Mouse (Mus musculus): ENCODE measurements at regions not wholly inside any gene's neighbourhood (a gene's known extent, or its start where the extent isn't known, plus 50 kb on each side); places are given as distances from the start of the nearest gene placed in this dataset.

GRCm38 (mm10) chr7:51221806-51222205 is 289.0 kb upstream of the Ano5 start:
- CTCF ChIA-PET: no interaction called here
- in situ Hi-C loops (cut with MboI; ENCODE audit: low pct_unique_long_range_greater_than_20kb): no loop called here
- no peaks in the 10 kb centered on the region for H3K27me3 ChIP-seq
- POLR2A ChIA-PET: no interaction called here
- DNase-seq (ENCODE audit: low read depth, low spot score): no peak
- ATAC-seq: no peak
- no peak for TF ChIP-seq CTCF (IDR thresholded peaks at IDR 0.05)

GRCm38 (mm10) chr7:51227136-51227535 is 283.7 kb upstream of the Ano5 start:
- no peak for TF ChIP-seq CTCF (IDR thresholded peaks at IDR 0.05)
- DNase-seq (ENCODE audit: low read depth, low spot score) (no peak), ATAC-seq (no peak)
- ChIA-PET POLR2A (interaction anchor here (0.7 kb wide), 1 partner anchor 661 kb away, joined by 3 read pairs; no protein-coding TSS in a partner anchor), CTCF (no interaction called here)
- in situ Hi-C loops (cut with MboI; ENCODE audit: low pct_unique_long_range_greater_than_20kb): no loop called here
- no peaks in the 10 kb centered on the region for H3K27me3 ChIP-seq

- no peak for TF ChIP-seq CTCF (IDR thresholded peaks at IDR 0.05)
- H3K27me3 ChIP-seq: no peaks in the 10 kb centered on the region
- in situ Hi-C loops (cut with MboI; ENCODE audit: low pct_unique_long_range_greater_than_20kb): no loop called here
- ChIA-PET CTCF (no interaction called here), POLR2A (no interaction called here)
- ATAC-seq: no peak
- no peak for DNase-seq (ENCODE audit: low read depth, low spot score)
Measured at GRCm38 (mm10) chr7:51234616-51235015, 276.2 kb upstream of the Ano5 start.

GRCm38 (mm10) chr7:51247695-51248094 is 263.1 kb upstream of the Ano5 start:
- POLR2A ChIA-PET: no interaction called here
- CTCF ChIA-PET: no interaction called here
- TF ChIP-seq CTCF (IDR thresholded peaks at IDR 0.05): no peak
- in situ Hi-C loops (cut with MboI; ENCODE audit: low pct_unique_long_range_greater_than_20kb): no loop called here
- no peaks in the 10 kb centered on the region for H3K27me3 ChIP-seq
- ATAC-seq (no peak), DNase-seq (ENCODE audit: low read depth, low spot score) (no peak)

GRCm38 (mm10) chr7:51254461-51254860 is 256.4 kb upstream of the Ano5 start:
- ChIA-PET POLR2A (no interaction called here), CTCF (no interaction called here)
- ATAC-seq (no peak), DNase-seq (ENCODE audit: low read depth, low spot score) (no peak)
- TF ChIP-seq CTCF (IDR thresholded peaks at IDR 0.05): no peak
- H3K27me3 ChIP-seq: no peaks in the 10 kb centered on the region
- in situ Hi-C loops (cut with MboI; ENCODE audit: low pct_unique_long_range_greater_than_20kb): no loop called here

- no peak for ATAC-seq
Measured at GRCm38 (mm10) chr7:51259160-51259831, 251.5 kb upstream of the Ano5 start.

GRCm38 (mm10) chr7:51264166-51264565 is 246.7 kb upstream of the Ano5 start:
- no peaks in the 10 kb centered on the region for H3K27me3 ChIP-seq
- ChIA-PET POLR2A (no interaction called here), CTCF (no interaction called here)
- TF ChIP-seq CTCF (IDR thresholded peaks at IDR 0.05): no peak
- in situ Hi-C loops (cut with MboI; ENCODE audit: low pct_unique_long_range_greater_than_20kb): no loop called here
- ATAC-seq (no peak), DNase-seq (ENCODE audit: low read depth, low spot score) (no peak)

More at GRCm38 (mm10) chr7:51259160-51259831, 251.5 kb upstream of the Ano5 start:
- POLR2A ChIA-PET: no interaction called here
- H3K27me3 ChIP-seq: no peaks in the 10 kb centered on the region
- in situ Hi-C loops (cut with MboI; ENCODE audit: low pct_unique_long_range_greater_than_20kb): no loop called here
- CTCF ChIA-PET: interaction anchor here (2.1 kb wide), 1 partner anchor 10 kb away, joined by 11 read pairs; no protein-coding TSS in a partner anchor
- no peak for TF ChIP-seq CTCF (IDR thresholded peaks at IDR 0.05)
- DNase-seq (ENCODE audit: low read depth, low spot score): no peak

- DNase-seq (ENCODE audit: low read depth, low spot score) (no peak), ATAC-seq (no peak)
- in situ Hi-C loops (cut with MboI; ENCODE audit: low pct_unique_long_range_greater_than_20kb): no loop called here
- no peak for TF ChIP-seq CTCF (IDR thresholded peaks at IDR 0.05)
- ChIA-PET CTCF (no interaction called here), POLR2A (no interaction called here)
- H3K27me3 ChIP-seq: no peaks in the 10 kb centered on the region
Measured at GRCm38 (mm10) chr7:51265896-51266295, 244.9 kb upstream of the Ano5 start.

- H3K27me3 ChIP-seq: no peaks in the 10 kb centered on the region
- ChIA-PET POLR2A (interaction anchor here (0.7 kb wide), 1 partner anchor 194 kb away, joined by 3 read pairs; no protein-coding TSS in a partner anchor), CTCF (no interaction called here)
- ATAC-seq (no peak), DNase-seq (ENCODE audit: low read depth, low spot score) (no peak)
- peak; percentile 56 for TF ChIP-seq CTCF (IDR thresholded peaks at IDR 0.05)
- in situ Hi-C loops (cut with MboI; ENCODE audit: low pct_unique_long_range_greater_than_20kb): no loop called here
Measured at GRCm38 (mm10) chr7:51266879-51267278, 243.9 kb upstream of the Ano5 start.

GRCm38 (mm10) chr7:51268743-51269142 is 242.1 kb upstream of the Ano5 start:
- TF ChIP-seq CTCF (IDR thresholded peaks at IDR 0.05): no peak
- in situ Hi-C loops (cut with MboI; ENCODE audit: low pct_unique_long_range_greater_than_20kb): no loop called here
- POLR2A ChIA-PET: no interaction called here

GRCm38 (mm10) chr7:51270531-51271090 is 240.2 kb upstream of the Ano5 start:
- ChIA-PET CTCF (interaction anchor here (0.6 to 3.0 kb wide), 17 partner anchors 12 to 726 kb away, joined by 3 to 48 read pairs (median 4); no protein-coding TSS in a partner anchor), POLR2A (interaction anchor here (0.5 to 0.6 kb wide), 2 partner anchors 9 to 1582 kb away, joined by 3 to 4 read pairs; no protein-coding TSS in a partner anchor)
- ATAC-seq: peak; percentile 68
- no peaks in the 10 kb centered on the region for H3K27me3 ChIP-seq
- DNase-seq (ENCODE audit: low read depth, low spot score): no peak
- in situ Hi-C loops (cut with MboI; ENCODE audit: low pct_unique_long_range_greater_than_20kb): no loop called here
- peak; percentile 75 for TF ChIP-seq CTCF (IDR thresholded peaks at IDR 0.05)

More at GRCm38 (mm10) chr7:51268743-51269142, 242.1 kb upstream of the Ano5 start:
- DNase-seq (ENCODE audit: low read depth, low spot score) (no peak), ATAC-seq (peak; percentile 88)
- CTCF ChIA-PET: interaction anchor here (1.0 to 3.0 kb wide), 5 partner anchors 10 to 165 kb away, joined by 4 to 48 read pairs (median 8); no protein-coding TSS in a partner anchor
- H3K27me3 ChIP-seq: no peaks in the 10 kb centered on the region
